Mouse (Mus musculus): ENCODE results near the gene Folr1. TPM values are rescaled to one million over a fixed set of nuclear protein-coding genes. Genes with fewer than 3 reads are reported as not detected.
A peak's percentile ranks its signal among the peaks of the same experiment; 100 is the strongest.

Gene Folr1
- total RNA-seq (2014; fragmentation: Nextera tagmentation) (not detected in 2 replicates), total RNA-seq (2017) (not detected in 2 replicates)

GRCm38 (mm10) chr7:101870629-101871028, at the start of gene Folr1:
Gene Folr1 (minus strand): TSS chr7:101870788.
- no peak for ATAC-seq (replicated peaks; ENCODE audit: poor library complexity, severe bottlenecking)

- ATAC-seq (replicated peaks; ENCODE audit: poor library complexity, severe bottlenecking), result peak; percentile 86
Observed at GRCm38 (mm10) chr7:101918071-101918470, 47.5 kb upstream of the Folr1 start.

DNA sequence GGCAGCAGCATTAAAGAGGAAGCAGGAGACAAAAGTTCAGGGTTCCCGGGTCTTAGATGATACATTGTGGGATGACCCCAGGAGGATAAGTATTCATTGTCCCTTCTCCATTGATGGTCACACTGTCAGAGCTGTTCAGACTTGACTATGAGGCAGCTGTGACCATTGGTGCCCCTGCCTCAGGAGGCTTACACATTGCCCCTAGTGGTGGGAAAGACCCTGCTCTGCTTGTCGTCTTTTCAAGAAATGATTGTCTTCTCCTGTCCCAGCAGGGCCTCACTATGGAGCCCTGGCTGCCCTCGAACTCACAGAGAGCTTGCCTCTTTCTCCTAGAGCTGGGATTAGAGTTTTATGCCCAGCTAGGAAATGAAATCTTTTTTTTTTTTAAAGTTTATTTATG, 41.4 kb upstream of the Folr1 start:
- no peak for ATAC-seq (replicated peaks; ENCODE audit: poor library complexity, severe bottlenecking)

DNA sequence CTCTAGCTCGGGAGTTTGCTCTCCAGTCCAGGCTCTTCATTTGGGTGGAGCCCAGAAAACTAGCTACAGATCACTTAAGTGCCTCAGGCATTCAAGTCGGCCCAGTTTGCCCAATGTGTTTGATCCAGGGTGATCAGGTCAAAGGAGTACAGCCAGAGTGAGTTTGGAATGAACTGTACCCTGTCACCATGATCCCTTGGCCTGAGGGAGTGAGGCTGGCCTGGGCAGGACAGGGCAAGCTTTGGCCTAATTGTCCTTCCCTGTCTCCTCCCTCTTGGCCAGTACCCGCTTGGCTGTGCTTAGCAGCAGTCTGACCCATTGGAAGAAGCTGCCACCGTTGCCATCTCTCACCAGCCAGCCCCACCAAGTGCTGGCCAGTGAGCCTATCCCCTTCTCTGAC, 39.5 kb upstream of the Folr1 start:
- no peak for ATAC-seq (replicated peaks; ENCODE audit: poor library complexity, severe bottlenecking)

GRCm38 (mm10) chr7:101908367-101908766, 37.8 kb upstream of the Folr1 start:
- peak; percentile 18 for ATAC-seq (replicated peaks; ENCODE audit: poor library complexity, severe bottlenecking)

DNA sequence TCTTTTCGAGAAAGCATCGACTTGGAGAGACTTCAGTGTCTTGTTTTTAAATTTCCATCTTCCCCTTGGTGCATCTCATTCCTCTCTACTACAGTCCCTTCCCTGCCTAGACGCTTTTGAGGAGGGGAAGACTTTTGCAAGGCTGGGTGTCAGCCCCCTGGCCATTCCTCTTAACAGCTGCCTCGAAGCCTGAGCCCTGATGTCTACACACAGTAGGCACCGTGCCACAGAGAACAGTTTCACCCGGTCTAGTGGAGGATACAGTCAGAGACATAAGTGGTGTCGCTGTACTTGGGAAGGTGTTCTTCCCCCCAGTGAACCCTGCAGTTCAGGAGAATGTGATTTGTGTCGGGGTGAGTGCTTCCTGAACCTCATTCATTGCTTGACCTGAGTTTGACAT, 36.1 kb upstream of the Folr1 start:
- ATAC-seq (replicated peaks; ENCODE audit: poor library complexity, severe bottlenecking), result no peak; the same call in 1 of the 2 replicates

DNA sequence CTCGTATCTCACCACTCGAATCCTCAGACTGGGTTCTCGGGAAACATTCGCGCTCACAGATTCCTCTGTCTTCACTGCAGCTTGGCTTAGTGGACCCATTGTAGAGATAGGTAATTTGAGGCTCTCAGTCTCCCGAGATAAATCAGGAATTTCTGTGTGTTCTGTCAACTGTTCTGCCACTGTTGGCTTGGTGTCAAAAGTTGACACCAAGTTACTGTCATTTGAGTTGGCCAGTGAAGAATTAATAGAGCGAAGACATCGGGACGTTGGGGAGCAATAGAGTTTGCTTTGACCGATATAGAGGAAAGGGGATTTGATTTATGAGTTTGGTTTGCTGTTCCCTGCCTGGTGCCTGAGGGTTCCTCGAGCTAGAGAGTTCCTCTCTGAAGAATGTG, 35.7 kb upstream of the Folr1 start, which contains the start of gene Tomt:
TSS of gene Tomt (minus strand) at position 73 of the 395 bp plus-strand sequence.
- no peak for ATAC-seq (replicated peaks; ENCODE audit: poor library complexity, severe bottlenecking)

DNA sequence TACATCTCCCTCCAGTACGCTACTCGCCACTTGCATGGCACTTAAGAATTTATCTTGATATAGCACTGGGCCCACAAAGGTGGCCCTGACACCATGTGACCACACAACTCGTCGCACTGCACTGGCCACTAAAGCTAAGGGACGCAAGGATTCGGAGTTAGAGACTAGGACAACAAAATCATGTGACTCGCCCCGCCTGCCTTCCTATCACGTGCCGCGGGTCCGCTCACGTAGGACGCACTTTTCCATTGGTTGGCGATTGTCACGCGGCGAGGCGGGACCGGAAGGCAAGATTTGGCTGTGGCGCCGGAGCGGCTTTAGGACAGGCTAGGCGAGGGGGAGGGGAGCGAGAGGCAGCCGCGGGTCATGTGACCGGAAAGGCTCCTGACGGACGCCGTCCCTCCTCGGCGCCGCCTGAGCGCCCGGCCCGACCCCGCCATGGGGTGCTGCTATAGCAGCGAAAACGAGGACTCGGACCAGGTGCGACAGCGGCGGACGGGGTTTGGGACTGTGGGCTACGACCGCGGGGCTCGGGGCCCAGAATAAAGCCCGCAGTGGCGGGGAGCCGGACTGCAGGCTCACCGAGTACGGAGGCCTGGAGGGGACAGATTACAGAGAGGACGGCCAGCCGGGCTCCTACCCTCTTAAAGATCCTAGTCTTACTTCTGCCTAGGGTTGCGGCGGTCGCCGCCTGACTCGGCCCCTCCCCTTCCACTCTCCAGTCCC, 35.1 kb upstream of the Folr1 start, which contains the start of gene Lamtor1:
TSS of gene Lamtor1 (plus strand) at position 344 of the 726 bp plus-strand sequence.
- ATAC-seq (replicated peaks; ENCODE audit: poor library complexity, severe bottlenecking), result peak; percentile 78

- no peak for ATAC-seq (replicated peaks; ENCODE audit: poor library complexity, severe bottlenecking)
Observed at GRCm38 (mm10) chr7:101902846-101903245, 32.3 kb upstream of the Folr1 start.

GRCm38 (mm10) chr7:101901969-101902368, 31.4 kb upstream of the Folr1 start:
- no peak for ATAC-seq (replicated peaks; ENCODE audit: poor library complexity, severe bottlenecking)

DNA sequence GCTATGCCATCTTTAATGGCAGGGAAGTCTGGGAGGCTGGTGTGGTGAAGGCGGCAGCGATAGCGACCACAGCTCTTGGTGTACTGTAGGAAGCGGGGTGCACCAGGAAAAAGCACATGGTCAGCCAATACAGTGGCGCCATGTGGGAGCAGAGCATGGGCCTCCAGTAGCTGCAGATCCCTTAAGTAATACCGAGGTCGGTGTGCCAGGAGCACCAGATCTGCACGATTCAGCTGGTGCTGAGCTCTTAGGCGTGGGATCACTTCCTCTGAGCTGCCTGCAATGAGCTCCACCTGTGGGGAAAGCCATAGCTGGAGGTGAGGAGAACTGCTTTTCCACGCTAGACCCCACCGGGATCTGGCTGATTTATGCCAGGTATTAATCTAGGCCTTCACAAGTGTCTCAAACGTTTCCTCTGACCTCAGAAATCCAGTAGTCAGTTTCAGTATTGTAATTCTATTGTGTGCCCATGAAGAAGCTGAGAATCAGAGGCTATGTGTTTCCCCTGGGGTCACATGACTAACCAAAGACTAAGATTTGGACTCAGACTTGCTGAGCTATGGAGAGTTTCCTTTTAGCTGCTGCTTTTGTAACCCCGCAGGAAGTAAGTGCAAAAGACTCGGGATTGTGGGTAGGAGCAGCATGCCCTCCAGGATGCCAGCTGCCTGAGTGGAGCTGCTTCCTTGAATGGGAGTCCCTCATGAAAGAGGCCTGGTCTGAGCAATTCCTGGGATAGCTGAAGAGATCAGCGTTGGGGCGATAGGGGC, 29.9 kb upstream of the Folr1 start:
- ATAC-seq (replicated peaks; ENCODE audit: poor library complexity, severe bottlenecking), result no peak

DNA sequence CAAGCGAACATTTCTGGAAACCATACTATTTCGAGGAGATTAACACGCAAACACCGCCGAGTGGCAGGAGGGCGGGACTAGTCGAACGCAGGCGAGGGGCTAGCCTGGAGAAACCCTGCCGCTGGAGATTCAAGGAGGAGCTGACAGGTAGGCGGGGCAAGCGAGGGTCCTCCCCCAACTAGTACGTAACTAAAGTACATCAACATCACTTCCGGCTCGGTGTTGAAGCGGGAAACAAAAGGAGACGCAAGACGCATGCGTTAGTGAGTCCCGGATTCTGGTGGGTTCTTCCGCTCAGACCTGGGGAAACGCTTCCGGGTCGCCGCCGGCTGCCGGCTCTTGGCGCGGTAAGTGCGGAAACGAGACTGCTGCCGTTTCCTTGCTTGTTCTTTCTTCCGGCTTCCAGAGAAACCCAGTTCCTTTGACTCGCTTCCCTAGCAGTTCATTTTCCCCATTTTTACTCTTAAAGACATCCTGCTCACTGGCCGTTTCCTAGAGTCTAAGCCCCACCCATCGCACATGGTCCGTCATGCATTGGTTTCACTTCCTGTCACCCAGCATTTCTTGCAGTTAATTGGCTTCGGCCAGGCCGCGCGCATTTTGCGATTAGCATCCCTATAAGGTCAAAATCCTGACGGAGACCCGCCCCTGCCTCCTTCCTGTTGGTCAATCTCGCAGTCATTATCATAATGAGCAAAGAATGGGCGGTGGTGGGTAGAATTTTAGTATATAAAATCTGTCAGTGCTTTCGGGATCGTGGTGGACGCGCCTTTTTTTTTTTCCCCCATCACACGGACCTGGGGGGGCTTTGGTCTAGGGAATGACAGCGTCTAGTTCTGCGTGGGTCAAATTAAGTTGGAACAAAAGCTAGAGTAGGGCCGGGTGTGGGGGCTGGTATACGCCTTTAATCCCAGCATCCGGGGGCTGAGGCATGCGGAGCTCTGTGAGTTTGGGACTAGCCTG, 25.8 kb upstream of the Folr1 start:
- ATAC-seq (replicated peaks; ENCODE audit: poor library complexity, severe bottlenecking), result peak; percentile 92

DNA sequence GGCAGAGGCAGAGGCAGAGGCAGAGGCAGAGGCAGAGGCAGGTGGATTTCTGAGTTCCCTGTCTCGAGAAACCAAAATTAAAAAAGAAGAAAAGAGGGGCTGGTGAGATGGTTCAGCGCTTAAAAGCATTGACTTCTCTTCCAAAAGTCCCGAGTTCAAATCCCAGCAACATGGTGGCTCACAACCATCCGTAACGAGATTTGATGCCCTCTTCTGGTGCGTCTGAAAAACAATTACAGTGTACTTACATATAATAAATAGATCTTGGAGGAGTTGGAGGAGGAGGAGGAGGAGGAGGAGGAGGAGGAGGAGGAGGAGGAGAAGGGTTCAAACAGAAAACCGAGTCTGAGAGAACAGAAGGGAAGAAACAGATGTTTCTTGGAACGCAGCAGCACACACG, 25.1 kb upstream of the Folr1 start:
- no peak for ATAC-seq (replicated peaks; ENCODE audit: poor library complexity, severe bottlenecking)

- ATAC-seq (replicated peaks; ENCODE audit: poor library complexity, severe bottlenecking), result no peak
Observed at GRCm38 (mm10) chr7:101888460-101888859, 17.9 kb upstream of the Folr1 start.

DNA sequence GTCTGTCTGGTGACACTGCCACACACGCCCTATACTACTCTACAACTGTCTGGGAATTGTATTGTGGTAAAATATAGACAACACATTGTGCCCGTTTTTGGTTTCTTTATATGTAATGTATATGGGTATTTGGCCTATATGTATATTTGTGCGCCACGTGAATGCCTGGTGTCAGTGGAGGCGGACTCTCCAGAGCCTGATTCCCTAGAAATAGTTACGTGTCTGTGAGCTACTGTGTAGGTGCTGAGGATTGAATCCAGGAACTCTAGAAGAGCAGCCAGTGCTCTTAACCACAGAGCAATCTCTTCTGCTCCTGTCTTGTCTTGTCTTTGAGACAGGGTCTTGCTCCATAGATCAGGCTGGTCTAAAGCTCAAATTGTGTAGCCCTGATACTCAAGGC, 15.7 kb upstream of the Folr1 start:
- no peak for ATAC-seq (replicated peaks; ENCODE audit: poor library complexity, severe bottlenecking)

- ATAC-seq (replicated peaks; ENCODE audit: poor library complexity, severe bottlenecking), result peak; percentile 76
Observed at GRCm38 (mm10) chr7:101884160-101884559, 13.6 kb upstream of the Folr1 start.

GRCm38 (mm10) chr7:101882413-101883154, 12.0 kb upstream of the Folr1 start:
- ATAC-seq (replicated peaks; ENCODE audit: poor library complexity, severe bottlenecking), result no peak

DNA sequence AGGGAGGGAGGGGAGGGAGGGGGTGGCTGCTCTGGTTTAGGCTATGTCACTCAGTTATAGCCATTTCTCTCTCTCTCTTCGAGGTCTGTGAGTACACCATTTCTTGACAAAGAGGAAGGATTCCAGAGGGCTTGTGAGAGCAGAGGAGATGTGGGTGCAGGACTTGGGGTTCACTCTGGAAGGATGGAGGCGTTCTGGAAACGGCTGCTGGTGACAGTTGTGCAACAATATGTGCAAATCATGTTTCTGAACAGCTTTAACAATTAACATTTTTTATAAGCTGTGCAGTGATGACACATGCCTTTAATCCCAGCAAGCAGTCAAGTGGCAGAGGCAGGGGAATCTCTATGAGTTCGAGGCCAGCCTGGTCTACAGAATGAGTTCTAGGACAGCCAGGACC, 10.3 kb upstream of the Folr1 start:
- ATAC-seq (replicated peaks; ENCODE audit: poor library complexity, severe bottlenecking), result peak; percentile 72

DNA sequence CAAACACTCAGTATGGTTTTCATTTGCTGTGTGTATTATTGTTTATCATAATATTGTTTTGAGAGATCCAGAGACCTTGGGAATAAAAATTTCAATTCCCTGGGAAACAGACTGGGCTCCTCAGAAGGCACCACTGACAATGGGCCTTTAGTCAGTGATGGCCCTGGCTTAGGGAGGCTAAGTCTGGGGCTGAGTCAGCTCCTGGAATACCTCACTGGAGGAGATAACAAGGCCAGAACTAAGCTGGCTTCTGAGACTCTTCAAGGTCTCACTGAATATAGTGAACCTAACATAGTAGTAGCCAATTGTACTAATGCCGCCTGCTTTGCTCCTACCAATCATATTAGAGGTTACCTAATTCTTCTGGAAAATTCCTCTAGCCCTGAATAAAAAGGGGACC, 5.4 kb upstream of the Folr1 start:
- no peak for ATAC-seq (replicated peaks; ENCODE audit: poor library complexity, severe bottlenecking)

DNA sequence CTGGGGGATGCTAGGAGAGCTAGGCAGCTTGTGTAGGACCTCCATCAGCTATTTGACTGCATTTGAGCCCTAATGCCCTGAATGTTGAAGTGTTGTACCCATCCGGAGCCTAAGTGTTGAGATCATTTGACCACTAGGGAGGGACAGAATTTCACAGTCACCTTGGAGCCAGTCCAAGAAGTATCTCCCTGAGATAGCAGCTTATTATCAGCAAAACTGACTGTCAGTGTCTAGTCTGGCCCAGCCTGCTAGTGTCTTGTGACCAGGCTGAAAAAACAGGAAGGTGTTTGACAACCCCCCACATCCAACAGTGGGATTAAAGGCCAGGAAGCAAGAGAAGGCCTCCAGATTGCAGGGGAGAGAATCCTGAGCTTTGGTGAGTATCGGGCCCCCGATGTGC, 708 bp upstream of the Folr1 start:
- 0 out of 2 replicates have a peak, but pooled peaks have one; percentile 17 for ATAC-seq (replicated peaks; ENCODE audit: poor library complexity, severe bottlenecking)

Measured in granulocyte monocyte progenitor cell, adult 5-6 weeks (primary cell).